Mouse (Mus musculus): ENCODE measurements around the gene Tspan32. TPM values are rescaled to one million over a fixed set of nuclear protein-coding genes. Genes with fewer than 3 reads are reported as not detected.

Tspan32 gene
- polyA plus RNA-seq, 1 experiment, result 3.5 TPM

DNA sequence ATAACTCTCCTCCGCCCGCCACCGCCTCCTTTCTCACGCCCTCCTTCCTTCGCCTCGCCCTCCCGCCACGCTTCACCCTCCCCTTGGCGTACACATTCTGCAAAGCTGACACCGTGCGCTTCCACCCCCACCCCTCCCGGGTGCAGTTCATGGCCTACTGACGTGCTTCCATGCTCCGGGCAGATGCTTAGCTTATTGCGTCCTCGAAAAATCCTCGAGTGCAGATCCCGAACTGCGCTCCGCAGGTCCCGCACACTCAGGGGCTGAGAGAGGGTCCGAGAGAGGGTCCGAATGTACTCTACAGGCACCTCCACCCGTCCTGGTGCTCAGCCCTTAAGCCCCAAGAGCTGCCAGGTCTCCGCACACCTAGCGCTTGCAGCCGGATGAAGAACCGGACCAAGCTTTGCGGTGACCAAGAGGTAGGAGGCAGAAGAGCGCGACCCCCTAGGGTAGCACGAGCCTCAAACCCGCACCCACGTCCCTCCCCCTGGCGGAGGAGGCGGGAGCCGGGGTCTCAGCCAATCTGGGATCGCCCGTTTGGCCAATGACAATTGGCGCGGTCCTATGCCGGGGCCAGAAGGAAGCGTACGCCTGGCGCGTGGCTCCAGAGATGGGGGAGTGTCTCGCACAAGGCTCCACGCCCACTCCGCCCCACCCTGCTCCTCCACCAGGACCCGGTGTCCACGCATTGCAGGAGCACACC lies 35.9 kb upstream of the Tspan32 start, which contains the start of gene Ascl2:
TSS of gene Ascl2 (minus strand) at position 456 of the 703 bp plus-strand sequence.
- H3K4me1 ChIP-seq (ENCODE audit: control insufficient read depth, insufficient read depth, insufficient read length, low read length), result peaks cover 25% of the 10 kb centered on the region
- H3K27me3 ChIP-seq (ENCODE audit: control insufficient read depth, insufficient read depth, low read length), result peaks cover 13% of the 10 kb centered on the region
- under 1% methylated on average over 50 of the region's 51 CpGs for WGBS
- no peak within 1 kb of the TSS for H3K27ac ChIP-seq (ENCODE audit: insufficient read depth, low read depth, low read length)
- TF ChIP-seq POLR2A (IDR thresholded peaks at IDR 0.05; ENCODE audit: low read depth, low read length) (no peak), CTCF (IDR thresholded peaks at IDR 0.05; ENCODE audit: extremely low read depth, insufficient read length, insufficient replicate concordance, low read depth, low read length) (no peak)
- H3K4me3 ChIP-seq (ENCODE audit: low read depth, low read length), result peak within 1 kb of the TSS; percentile 69
- no peaks in the 10 kb centered on the region for H3K36me3 ChIP-seq (ENCODE audit: control insufficient read depth, insufficient read depth, low read length)

DNA sequence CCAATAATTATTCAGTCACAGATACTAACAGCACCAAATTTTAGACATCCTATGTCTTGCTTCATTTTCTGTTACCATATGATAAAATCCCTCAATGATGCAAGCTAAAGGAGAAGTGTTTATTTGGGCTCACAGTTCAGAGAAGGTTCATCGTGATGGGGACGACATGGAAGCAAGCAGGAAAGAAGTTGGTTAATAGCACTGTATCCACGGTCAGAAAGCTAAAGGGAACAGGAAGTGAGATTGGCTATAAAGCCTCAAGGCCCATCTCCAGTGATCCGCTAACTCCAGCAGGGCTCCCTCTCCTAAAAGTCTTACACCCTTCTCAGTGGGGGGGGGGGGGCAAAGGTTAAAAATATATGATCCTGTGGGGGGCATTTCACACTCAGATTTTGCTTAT lies 22.9 kb upstream of the Tspan32 start:
- H3K4me1 ChIP-seq (ENCODE audit: control insufficient read depth, insufficient read depth, insufficient read length, low read length), result no peaks in the 10 kb centered on the region
- no peak overlapping the region for H3K4me3 ChIP-seq (ENCODE audit: low read depth, low read length)
- H3K36me3 ChIP-seq (ENCODE audit: control insufficient read depth, insufficient read depth, low read length), result no peaks in the 10 kb centered on the region
- WGBS, result 66% methylated on average over 4 of the region's 4 CpGs
- peaks cover 4% of the 10 kb centered on the region; the same call in 1 of the 2 replicates for H3K27me3 ChIP-seq (ENCODE audit: control insufficient read depth, insufficient read depth, low read length)
- TF ChIP-seq CTCF (IDR thresholded peaks at IDR 0.05; ENCODE audit: extremely low read depth, insufficient read length, insufficient replicate concordance, low read depth, low read length) (no peak), POLR2A (IDR thresholded peaks at IDR 0.05; ENCODE audit: low read depth, low read length) (no peak)
- H3K27ac ChIP-seq (ENCODE audit: insufficient read depth, low read depth, low read length), result no peak overlapping the region

DNA sequence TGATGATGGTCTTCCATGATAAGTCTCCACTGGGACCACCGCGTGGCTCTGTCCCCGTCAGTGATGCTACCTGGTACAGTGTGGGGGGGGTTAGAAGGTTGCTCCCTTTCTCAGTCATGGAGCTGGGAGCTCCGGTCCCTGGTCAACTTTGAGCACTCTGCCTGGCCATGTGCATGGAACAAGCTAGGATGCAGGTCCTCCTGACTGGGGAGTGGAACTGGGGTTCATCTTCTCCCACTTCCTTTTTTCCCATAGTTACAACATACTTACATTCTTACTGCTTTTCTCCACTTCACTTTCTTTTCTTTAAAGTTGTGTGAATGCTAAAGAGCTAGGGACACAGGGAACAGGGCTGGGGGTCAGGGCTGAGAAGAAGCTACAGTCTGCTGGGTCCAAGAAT lies 19.7 kb upstream of the Tspan32 start:
- H3K27me3 ChIP-seq (ENCODE audit: control insufficient read depth, insufficient read depth, low read length), result peaks cover 4% of the 10 kb centered on the region; the same call in 1 of the 2 replicates
- no peak overlapping the region for H3K27ac ChIP-seq (ENCODE audit: insufficient read depth, low read depth, low read length)
- no peaks in the 10 kb centered on the region for H3K36me3 ChIP-seq (ENCODE audit: control insufficient read depth, insufficient read depth, low read length)
- WGBS, result 95% methylated on average over 4 of the region's 4 CpGs
- no peaks in the 10 kb centered on the region for H3K4me1 ChIP-seq (ENCODE audit: control insufficient read depth, insufficient read depth, insufficient read length, low read length)
- no peak overlapping the region for H3K4me3 ChIP-seq (ENCODE audit: low read depth, low read length)
- no peak for TF ChIP-seq POLR2A (IDR thresholded peaks at IDR 0.05; ENCODE audit: low read depth, low read length)

DNA sequence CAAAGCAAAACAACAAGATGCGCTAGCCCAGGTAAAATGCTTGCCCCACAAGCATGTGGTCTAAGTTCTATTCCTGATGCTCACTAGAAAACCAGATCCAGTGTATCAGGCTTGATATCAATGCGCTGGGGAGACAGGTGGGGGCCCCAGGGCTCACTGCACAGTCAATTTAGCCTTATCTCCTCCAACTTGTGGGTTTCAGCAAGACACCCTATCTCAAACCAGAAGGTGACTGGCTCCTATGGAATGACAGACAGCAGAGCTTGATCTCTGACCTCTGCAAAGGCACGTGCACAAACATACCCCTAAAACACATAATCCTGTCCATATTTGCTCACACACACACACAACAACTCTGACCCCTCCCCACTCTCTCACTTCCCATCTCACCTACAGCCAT lies 17.1 kb upstream of the Tspan32 start:
- Histone ChIP-seq H3K27me3 (ENCODE audit: control insufficient read depth, insufficient read depth, low read length) (peaks cover 4% of the 10 kb centered on the region; the same call in 1 of the 2 replicates), H3K36me3 (ENCODE audit: control insufficient read depth, insufficient read depth, low read length) (no peaks in the 10 kb centered on the region), H3K27ac (ENCODE audit: insufficient read depth, low read depth, low read length) (no peak overlapping the region), H3K4me3 (ENCODE audit: low read depth, low read length) (no peak overlapping the region), H3K4me1 (ENCODE audit: control insufficient read depth, insufficient read depth, insufficient read length, low read length) (no peaks in the 10 kb centered on the region)
- TF ChIP-seq CTCF (IDR thresholded peaks at IDR 0.05; ENCODE audit: extremely low read depth, insufficient read length, insufficient replicate concordance, low read depth, low read length), result no peak
- TF ChIP-seq POLR2A (IDR thresholded peaks at IDR 0.05; ENCODE audit: low read depth, low read length), result no peak
- WGBS, result 70% methylated on average over 3 of the region's 3 CpGs

DNA sequence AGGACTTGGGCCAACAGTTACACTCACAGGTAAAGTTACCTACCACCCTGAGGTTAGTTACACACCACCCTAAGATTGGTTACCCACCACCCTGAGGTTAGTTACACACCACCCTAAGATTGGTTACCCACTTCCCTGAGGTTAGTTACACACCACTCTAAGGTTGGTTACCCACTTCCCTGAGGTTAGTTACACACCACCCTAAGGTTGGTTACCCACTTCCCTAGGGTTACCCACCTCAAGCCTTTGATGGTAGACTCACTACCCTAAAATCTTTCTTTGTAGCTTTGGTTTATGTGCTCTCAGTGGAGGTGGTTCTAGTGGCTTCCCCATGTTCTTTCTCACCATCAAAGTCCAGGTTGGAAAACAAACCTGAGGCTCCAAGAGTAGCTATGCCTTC lies 9.8 kb upstream of the Tspan32 start:
- no peaks in the 10 kb centered on the region for H3K4me1 ChIP-seq (ENCODE audit: control insufficient read depth, insufficient read depth, insufficient read length, low read length)
- no peak overlapping the region for H3K4me3 ChIP-seq (ENCODE audit: low read depth, low read length)
- no peak overlapping the region for H3K27ac ChIP-seq (ENCODE audit: insufficient read depth, low read depth, low read length)
- TF ChIP-seq POLR2A (IDR thresholded peaks at IDR 0.05; ENCODE audit: low read depth, low read length) (no peak), CTCF (IDR thresholded peaks at IDR 0.05; ENCODE audit: extremely low read depth, insufficient read length, insufficient replicate concordance, low read depth, low read length) (no peak)
- H3K36me3 ChIP-seq (ENCODE audit: control insufficient read depth, insufficient read depth, low read length), result no peaks in the 10 kb centered on the region
- no peaks in the 10 kb centered on the region for H3K27me3 ChIP-seq (ENCODE audit: control insufficient read depth, insufficient read depth, low read length)

DNA sequence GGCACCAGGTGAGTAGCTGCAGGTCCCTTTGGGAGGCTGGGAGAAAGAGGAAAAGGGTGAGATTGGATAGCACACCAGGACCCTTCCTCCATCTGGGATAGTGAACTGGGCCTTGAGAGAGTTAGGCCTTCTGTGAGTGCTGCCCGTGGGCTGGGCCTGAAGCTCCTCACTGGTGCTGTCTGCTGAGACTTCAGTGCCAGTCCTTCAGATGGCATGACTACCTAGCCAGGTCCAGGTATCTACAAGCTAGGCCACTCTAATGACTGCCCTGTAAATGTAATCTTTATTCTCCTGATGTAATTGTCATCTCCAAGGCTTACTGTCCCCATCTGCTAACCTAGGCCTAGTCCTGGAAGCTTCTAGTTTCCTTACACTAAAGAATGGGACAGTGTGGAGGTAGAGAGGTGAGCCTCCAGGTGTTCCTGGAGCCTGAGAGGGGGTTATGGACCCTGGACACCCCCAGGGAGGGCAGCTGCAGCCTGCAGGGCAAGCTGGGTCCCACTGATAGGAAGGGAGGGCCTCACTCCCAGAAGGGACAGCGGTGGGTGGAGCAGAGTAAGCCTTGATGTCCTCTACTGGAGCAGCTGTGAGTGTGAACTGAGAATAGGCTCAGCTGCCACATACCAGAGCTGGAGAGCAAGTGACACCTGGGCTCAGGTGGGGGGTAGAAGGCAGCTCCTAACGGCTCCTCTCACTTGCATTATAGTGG lies 9.1 kb upstream of the Tspan32 start:
- Histone ChIP-seq H3K4me3 (ENCODE audit: low read depth, low read length) (no peak overlapping the region), H3K27me3 (ENCODE audit: control insufficient read depth, insufficient read depth, low read length) (no peaks in the 10 kb centered on the region), H3K36me3 (ENCODE audit: control insufficient read depth, insufficient read depth, low read length) (no peaks in the 10 kb centered on the region), H3K4me1 (ENCODE audit: control insufficient read depth, insufficient read depth, insufficient read length, low read length) (no peaks in the 10 kb centered on the region), H3K27ac (ENCODE audit: insufficient read depth, low read depth, low read length) (no peak overlapping the region)
- no peak for TF ChIP-seq POLR2A (IDR thresholded peaks at IDR 0.05; ENCODE audit: low read depth, low read length)
- TF ChIP-seq CTCF (IDR thresholded peaks at IDR 0.05; ENCODE audit: extremely low read depth, insufficient read length, insufficient replicate concordance, low read depth, low read length), result no peak
- whole genome bisulfite sequencing, result 88% methylated on average over 3 of the region's 3 CpGs

DNA sequence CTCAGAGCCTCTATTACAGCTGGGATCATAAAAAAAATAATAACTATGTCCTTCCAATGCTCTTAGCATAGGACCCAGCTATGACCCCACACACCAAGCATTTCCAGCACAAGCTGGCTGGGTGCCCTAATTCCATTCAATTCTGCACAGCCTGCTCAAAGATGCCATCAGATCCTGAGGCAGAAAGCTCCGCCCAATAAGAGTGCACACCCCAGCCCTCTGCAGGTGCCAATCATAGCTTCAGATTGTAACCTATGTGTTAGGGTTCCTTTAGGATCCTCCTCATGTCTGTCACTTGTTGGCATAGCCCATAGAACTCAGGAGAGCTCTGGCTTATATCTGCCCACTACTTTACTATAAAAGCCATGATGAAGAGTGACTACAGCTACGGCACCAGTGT lies 7.8 kb upstream of the Tspan32 start:
- Histone ChIP-seq H3K4me3 (ENCODE audit: low read depth, low read length) (no peak overlapping the region), H3K4me1 (ENCODE audit: control insufficient read depth, insufficient read depth, insufficient read length, low read length) (no peaks in the 10 kb centered on the region), H3K27ac (ENCODE audit: insufficient read depth, low read depth, low read length) (no peak overlapping the region), H3K27me3 (ENCODE audit: control insufficient read depth, insufficient read depth, low read length) (no peaks in the 10 kb centered on the region), H3K36me3 (ENCODE audit: control insufficient read depth, insufficient read depth, low read length) (no peaks in the 10 kb centered on the region)
- no peak for TF ChIP-seq CTCF (IDR thresholded peaks at IDR 0.05; ENCODE audit: extremely low read depth, insufficient read length, insufficient replicate concordance, low read depth, low read length)
- no peak for TF ChIP-seq POLR2A (IDR thresholded peaks at IDR 0.05; ENCODE audit: low read depth, low read length)
- 89% methylated on average over 2 of the region's 2 CpGs for WGBS
